Comparison of ENCODE assay signal across 32 mouse cellular contexts in the genomic region with DNA sequence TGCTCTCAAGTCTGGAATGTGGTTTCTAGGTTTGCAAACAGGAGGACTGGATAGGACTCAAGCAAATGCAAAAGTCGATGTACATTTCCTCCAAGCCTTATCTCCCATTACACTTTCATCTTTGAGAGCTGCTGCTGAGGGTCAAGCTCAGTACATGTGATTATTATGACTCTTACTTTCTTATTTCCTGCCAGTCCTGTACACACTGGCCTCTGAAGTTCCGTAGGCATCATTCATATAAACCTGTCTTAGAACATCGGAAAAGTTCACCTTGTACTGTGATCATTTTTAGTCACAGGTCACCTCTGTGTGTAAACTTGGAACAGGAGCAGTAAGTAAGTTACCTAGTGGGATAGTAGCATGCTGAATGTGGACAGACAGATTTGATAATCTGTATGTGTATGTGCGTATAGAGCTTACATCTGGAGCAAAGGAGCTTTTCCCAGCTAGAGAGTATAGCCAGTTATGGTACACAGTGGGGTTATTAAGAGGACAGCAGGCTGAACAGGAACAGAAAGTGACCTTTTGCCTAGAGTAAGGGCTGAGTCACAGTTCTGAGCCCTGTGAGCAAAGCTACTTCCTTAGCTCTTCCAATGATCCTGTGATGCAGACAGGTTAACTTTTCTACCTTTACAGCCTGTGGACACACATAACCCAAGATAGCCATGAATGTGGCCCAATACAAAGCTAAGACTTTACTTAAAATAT.
"Had no signal": no experiment of that assay in that cellular context is flagged by ENCODE, and none has a peak within 500 bp of the region (broad histone marks: within the 10 kb centered on the region; RNA-seq: fewer than 3 reads in every experiment).

No protein-coding gene starts in this region.

- H3K27me3 ChIP-seq: limb, embryonic 12.5 days; limb, embryonic 13.5 days; limb, embryonic 15.5 days; liver, embryonic 12.5 days; liver, embryonic 13.5 days; liver, embryonic 15.5 days; lung, embryonic 15.5 days; megakaryocyte, embryonic 14.5 days; midbrain, embryonic 12.5 days; midbrain, embryonic 13.5 days; midbrain, embryonic 15.5 days had no signal

- H3K9me3 ChIP-seq: limb, embryonic 10.5 days; limb, embryonic 12.5 days; limb, embryonic 13.5 days; limb, embryonic 15.5 days; liver, embryonic 12.5 days; liver, embryonic 13.5 days; liver, embryonic 15.5 days; lung, embryonic 15.5 days; megakaryocyte, embryonic 14.5 days; midbrain, embryonic 10.5 days; midbrain, embryonic 12.5 days; midbrain, embryonic 13.5 days; midbrain, embryonic 15.5 days had no signal

- H3K4me1 ChIP-seq: limb, embryonic 10.5 days; limb, embryonic 12.5 days; limb, embryonic 13.5 days; limb, embryonic 15.5 days; liver, embryonic 12.5 days; liver, embryonic 13.5 days; liver, embryonic 15.5 days; lung, embryonic 15.5 days; megakaryocyte, embryonic 14.5 days; midbrain, embryonic 10.5 days; midbrain, embryonic 12.5 days; midbrain, embryonic 13.5 days; midbrain, embryonic 15.5 days had no signal

- H3K36me3 ChIP-seq: limb, embryonic 10.5 days; limb, embryonic 12.5 days; limb, embryonic 13.5 days; limb, embryonic 15.5 days; liver, embryonic 12.5 days; liver, embryonic 13.5 days; liver, embryonic 15.5 days; lung, embryonic 15.5 days; midbrain, embryonic 10.5 days; midbrain, embryonic 12.5 days; midbrain, embryonic 13.5 days; midbrain, embryonic 15.5 days had no signal

- H3K4me3 ChIP-seq: left cerebral cortex, adult 2 months; limb, embryonic 10.5 days; limb, embryonic 12.5 days; limb, embryonic 13.5 days; limb, embryonic 15.5 days; liver, embryonic 12.5 days; liver, embryonic 13.5 days; liver, embryonic 15.5 days; lung, embryonic 15.5 days; megakaryocyte, embryonic 14.5 days; midbrain, embryonic 10.5 days; midbrain, embryonic 12.5 days; midbrain, embryonic 13.5 days; midbrain, embryonic 15.5 days; myocyte had no signal

- H3K9ac ChIP-seq: limb, embryonic 12.5 days; limb, embryonic 13.5 days; limb, embryonic 15.5 days; liver, embryonic 12.5 days; liver, embryonic 13.5 days; liver, embryonic 14.5 days; liver, embryonic 15.5 days; liver, postnatal 0 days; lung, embryonic 14.5 days; lung, embryonic 15.5 days; midbrain, embryonic 12.5 days; midbrain, embryonic 13.5 days; midbrain, embryonic 15.5 days had no signal

- ATAC-seq: liver, embryonic 12.5 days; liver, postnatal 0 days; lung, postnatal 0 days; midbrain, embryonic 13.5 days; midbrain, embryonic 15.5 days; midbrain, embryonic 16.5 days had no signal

- DNase-seq: left cerebral cortex, postnatal 4 days; liver; liver, embryonic 13.5 days; liver, postnatal 0 days; lung, adult 18-20 months; lung, adult 2 months; lung, embryonic 14.5 days; lung, postnatal 10 days; lung, postnatal 14 days; lung, postnatal 36 days; lung, postnatal 4 days; midbrain, embryonic 14.5 days had no signal

- H3K4me2 ChIP-seq: limb, embryonic 12.5 days; limb, embryonic 13.5 days; limb, embryonic 15.5 days; liver, embryonic 11.5 days; liver, embryonic 12.5 days; liver, embryonic 13.5 days; liver, embryonic 15.5 days; lung, embryonic 14.5 days; lung, embryonic 15.5 days; midbrain, embryonic 11.5 days; midbrain, embryonic 12.5 days; midbrain, embryonic 13.5 days; midbrain, embryonic 15.5 days had no signal

- H3K27ac ChIP-seq: left cerebral cortex, adult 2 months; limb, embryonic 10.5 days; limb, embryonic 12.5 days; limb, embryonic 13.5 days; limb, embryonic 15.5 days; liver, embryonic 12.5 days; liver, embryonic 13.5 days; liver, embryonic 14.5 days; liver, embryonic 15.5 days; lung, embryonic 15.5 days; macrophage; midbrain, embryonic 10.5 days; midbrain, embryonic 12.5 days; midbrain, embryonic 13.5 days; midbrain, embryonic 15.5 days had no signal
